In genomic region chr1:103986867-103987266, GRCm38 (mm10) we compare ENCODE assay signal across 9 mouse cellular contexts.
A peak's percentile ranks its signal among the peaks of the same experiment; 100 is the strongest.
DNase-seq lines count a peak whose midpoint lies in the region; ATAC-seq and TF ChIP-seq lines count a peak whose summit lies in the region.
"Had no signal": no experiment of that assay in that cellular context is flagged by ENCODE, and none has a peak within 500 bp of the region (broad histone marks: within the 10 kb centered on the region; RNA-seq: fewer than 3 reads in every experiment).

No protein-coding gene starts in this region.

- DNase-seq in kidney, adult 8-10 months: no peak
- DNase-seq in hindbrain, postnatal 0 days (ENCODE audit: low spot score): peak; percentile 74
- no peak for DNase-seq in lung, postnatal 0 days (ENCODE audit: low spot score)
- DNase-seq in T-cell, adult 2 months (ENCODE audit: low spot score): no peak
- DNase-seq in urinary bladder, postnatal 10 days (ENCODE audit: low spot score): no peak
- DNase-seq: liver, embryonic 13.5 days had no signal

- 16% methylated on average over 1 of the region's 1 CpGs for WGBS in kidney, embryonic 14.5 days
- 29% methylated on average over 1 of the region's 1 CpGs for WGBS in hindbrain, postnatal 0 days
- 24% methylated on average over 1 of the region's 1 CpGs for WGBS in neural tube, embryonic 14.5 days
- WGBS in lung, postnatal 0 days: 8% methylated on average over 1 of the region's 1 CpGs

- H3K36me3 ChIP-seq in kidney, embryonic 14.5 days (ENCODE audit: control insufficient read depth, insufficient read depth, low read length): no peaks in the 10 kb centered on the region
- H3K36me3 ChIP-seq in hindbrain, postnatal 0 days (ENCODE audit: insufficient read depth, low read length): no peaks in the 10 kb centered on the region
- H3K36me3 ChIP-seq in neural tube, embryonic 14.5 days (ENCODE audit: control insufficient read depth, insufficient read depth, low read length): no peaks in the 10 kb centered on the region
- H3K36me3 ChIP-seq in lung, postnatal 0 days (ENCODE audit: insufficient read depth, low read length): no peaks in the 10 kb centered on the region
- H3K36me3 ChIP-seq: liver, embryonic 13.5 days had no signal

- H3K9me3 ChIP-seq in kidney, embryonic 14.5 days (ENCODE audit: control insufficient read depth, low read length): no peaks in the 10 kb centered on the region
- no peaks in the 10 kb centered on the region for H3K9me3 ChIP-seq in hindbrain, postnatal 0 days (ENCODE audit: low read length)
- no peaks in the 10 kb centered on the region for H3K9me3 ChIP-seq in neural tube, embryonic 14.5 days (ENCODE audit: control insufficient read depth, low read length)
- H3K9me3 ChIP-seq in lung, postnatal 0 days (ENCODE audit: low read length): no peaks in the 10 kb centered on the region
- H3K9me3 ChIP-seq: liver, embryonic 13.5 days had no signal

- no peaks in the 10 kb centered on the region for H3K4me1 ChIP-seq in kidney, embryonic 14.5 days (ENCODE audit: control insufficient read depth, insufficient read depth, low read length)
- no peaks in the 10 kb centered on the region for H3K4me1 ChIP-seq in cortical plate, adult 2 months (ENCODE audit: control insufficient read depth, insufficient read depth, low read length)
- no peaks in the 10 kb centered on the region for H3K4me1 ChIP-seq in hindbrain, postnatal 0 days (ENCODE audit: insufficient read depth, low read length)
- H3K4me1 ChIP-seq in neural tube, embryonic 14.5 days (ENCODE audit: control insufficient read depth, insufficient read depth, low read length): no peaks in the 10 kb centered on the region
- H3K4me1 ChIP-seq in lung, postnatal 0 days (ENCODE audit: insufficient read depth, low read depth, low read length): no peaks in the 10 kb centered on the region
- H3K4me1 ChIP-seq: liver, embryonic 13.5 days had no signal

- H3K4me2 ChIP-seq in kidney, embryonic 14.5 days (replicated peaks; ENCODE audit: low read depth, low read length): no peak overlapping the region
- no peak overlapping the region for H3K4me2 ChIP-seq in hindbrain, postnatal 0 days (ENCODE audit: low read depth, low read length)
- H3K4me2 ChIP-seq in neural tube, embryonic 14.5 days (ENCODE audit: low read depth, low read length): no peak overlapping the region
- H3K4me2 ChIP-seq in lung, postnatal 0 days (replicated peaks; ENCODE audit: low read depth, low read length): no peak overlapping the region
- H3K4me2 ChIP-seq: liver, embryonic 13.5 days had no signal

- H3K9ac ChIP-seq in kidney, embryonic 14.5 days (ENCODE audit: low read depth, low read length): no peak overlapping the region
- H3K9ac ChIP-seq in hindbrain, postnatal 0 days (replicated peaks; ENCODE audit: low read length): no peak overlapping the region
- no peak overlapping the region for H3K9ac ChIP-seq in neural tube, embryonic 14.5 days (replicated peaks; ENCODE audit: low read depth, low read length)
- H3K9ac ChIP-seq in lung, postnatal 0 days (replicated peaks; ENCODE audit: low read depth): no peak overlapping the region
- H3K9ac ChIP-seq: liver, embryonic 13.5 days had no signal

- no peak overlapping the region for H3K27ac ChIP-seq in kidney, embryonic 14.5 days (ENCODE audit: low read depth, low read length)
- no peak overlapping the region for H3K27ac ChIP-seq in cortical plate, adult 2 months (ENCODE audit: insufficient read depth, low read length)
- no peak overlapping the region for H3K27ac ChIP-seq in hindbrain, postnatal 0 days
- H3K27ac ChIP-seq in neural tube, embryonic 14.5 days (ENCODE audit: low read depth, low read length): no peak overlapping the region
- no peak overlapping the region for H3K27ac ChIP-seq in lung, postnatal 0 days (ENCODE audit: low read length)
- H3K27ac ChIP-seq: liver, embryonic 13.5 days had no signal

- TF ChIP-seq CTCF in cortical plate, adult 2 months (IDR thresholded peaks at IDR 0.05; ENCODE audit: extremely low read depth, insufficient read depth, low read length): peak; percentile 65; the same call in 1 of the 2 replicates
- TF ChIP-seq CTCF in hindbrain, postnatal 0 days (IDR thresholded peaks at IDR 0.05; ENCODE audit: low read depth): peak; percentile 73
- no peak for TF ChIP-seq CTCF in lung, postnatal 0 days (IDR thresholded peaks at IDR 0.05)

- H3K27me3 ChIP-seq in kidney, embryonic 14.5 days (ENCODE audit: control insufficient read depth, insufficient read depth, low read length): no peaks in the 10 kb centered on the region
- H3K27me3 ChIP-seq in hindbrain, postnatal 0 days (ENCODE audit: insufficient read depth, low read length): no peaks in the 10 kb centered on the region
- H3K27me3 ChIP-seq in neural tube, embryonic 14.5 days (ENCODE audit: control insufficient read depth, insufficient read depth, low read length): no peaks in the 10 kb centered on the region
- no peaks in the 10 kb centered on the region for H3K27me3 ChIP-seq in lung, postnatal 0 days (replicated peaks; ENCODE audit: insufficient read depth, low read length)
- H3K27me3 ChIP-seq: liver, embryonic 13.5 days had no signal

- peak; percentile 46; the same call in 1 of the 2 replicates for ATAC-seq in kidney, embryonic 14.5 days (ENCODE audit: low FRiP score, low TSS enrichment)
- peak; percentile 51 for ATAC-seq in hindbrain, postnatal 0 days
- peak; percentile 84; the same call in 1 of the 2 replicates for ATAC-seq in neural tube, embryonic 14.5 days (ENCODE audit: low read depth)
- ATAC-seq in lung, postnatal 0 days: no peak

- H3K4me3 ChIP-seq in kidney, embryonic 14.5 days (ENCODE audit: low read length): no peak overlapping the region
- no peak overlapping the region for H3K4me3 ChIP-seq in cortical plate, adult 2 months (ENCODE audit: insufficient read depth, low read length)
- no peak overlapping the region for H3K4me3 ChIP-seq in hindbrain, postnatal 0 days (ENCODE audit: low read length)
- no peak overlapping the region for H3K4me3 ChIP-seq in neural tube, embryonic 14.5 days (ENCODE audit: low read depth, low read length)
- no peak overlapping the region for H3K4me3 ChIP-seq in lung, postnatal 0 days (ENCODE audit: low read depth, low read length)
- H3K4me3 ChIP-seq: liver, embryonic 13.5 days had no signal

- TF ChIP-seq EP300 in lung, postnatal 0 days (IDR thresholded peaks at IDR 0.05): no peak

- no peak for TF ChIP-seq POLR2A in cortical plate, adult 2 months (IDR thresholded peaks at IDR 0.05; ENCODE audit: extremely low read depth, insufficient read depth, low read length)
